Mouse (Mus musculus): ENCODE data around the gene Atp5g3.

DNA sequence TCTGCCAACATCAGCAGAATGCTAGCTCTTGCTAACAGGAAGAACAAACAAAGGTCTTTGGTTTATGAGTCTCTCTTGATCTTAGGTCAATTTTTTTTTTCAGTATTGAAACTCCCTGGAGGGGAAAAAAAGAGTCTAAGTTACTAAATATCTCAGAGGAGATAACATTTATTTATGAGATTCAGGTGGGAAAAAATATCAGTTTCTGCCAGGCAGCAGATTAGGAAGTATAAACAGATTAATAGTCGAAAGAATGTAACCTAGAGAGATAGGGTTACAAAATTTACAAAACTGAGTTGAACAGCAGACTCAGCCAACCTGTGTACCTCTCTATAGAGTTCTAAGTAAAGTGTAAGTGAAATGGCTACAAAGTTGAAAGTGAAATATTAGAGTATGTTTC, 10.8 kb downstream of the Atp5g3 start:
- TF ChIP-seq TAL1 (IDR thresholded peaks at IDR 0.05; ENCODE audit: low read length) (no peak), GATA1 (IDR thresholded peaks at IDR 0.05; ENCODE audit: low read length) (no peak)
